Mouse (Mus musculus) ES-Bruce4 (cell line): ENCODE results near the gene Cd180.

Experiments used
- CTCF ChIP-seq: IDR thresholded peaks from one replicate; pipeline ENCODE4 v1.8.1; 2011; ENCODE audit warnings: low read depth, low read length
- EP300 ChIP-seq: IDR thresholded peaks from 2 replicates; pipeline ENCODE4 v1.6.1; 2011; ENCODE audit warnings: low read depth, low read length; ENCODE audit not compliant: insufficient read depth
- POLR2A ChIP-seq: IDR thresholded peaks from one replicate; pipeline ENCODE4 v1.8.1; 2011; ENCODE audit warnings: low read length; ENCODE audit not compliant: insufficient read depth

- TF ChIP-seq POLR2A (no peak), CTCF (no peak), EP300 (no peak)
These were observed 45.8 kb upstream of the Cd180 start for GRCm38 (mm10) chr13:102647511-102647910.
